Mouse (Mus musculus): Measurements from ENCODE around the gene Arhgef28.

Arhgef28 gene

DNA sequence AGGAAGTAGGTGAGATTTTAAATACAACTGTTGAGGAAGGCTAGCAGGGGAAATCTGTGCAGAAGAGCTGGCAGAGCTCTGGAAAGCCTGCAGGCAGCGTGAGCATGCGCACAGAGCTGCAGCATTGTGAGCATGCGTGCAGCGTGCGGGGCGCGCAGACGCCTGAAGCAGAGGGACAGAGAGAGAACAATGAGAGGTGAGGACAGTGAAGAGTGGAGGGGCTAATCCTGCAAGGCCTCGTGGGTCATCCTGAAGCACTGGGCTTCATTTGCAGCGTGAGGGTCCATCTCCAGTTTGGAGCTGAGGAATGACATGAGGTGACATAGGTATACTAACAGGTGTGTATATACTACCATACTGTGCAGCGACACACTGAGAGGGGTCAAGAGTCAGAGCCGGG lies 35.0 kb downstream of the Arhgef28 start:
- Histone ChIP-seq H3K27me3 (ENCODE audit: control insufficient read depth, insufficient read depth, low read length, poor library complexity, severe bottlenecking) (no peaks in the 10 kb centered on the region), H3K36me3 (ENCODE audit: control insufficient read depth, insufficient read depth, low read length, poor library complexity, severe bottlenecking) (no peaks in the 10 kb centered on the region)
- no peak for DNase-seq (ENCODE audit: low read depth, low spot score)

DNA sequence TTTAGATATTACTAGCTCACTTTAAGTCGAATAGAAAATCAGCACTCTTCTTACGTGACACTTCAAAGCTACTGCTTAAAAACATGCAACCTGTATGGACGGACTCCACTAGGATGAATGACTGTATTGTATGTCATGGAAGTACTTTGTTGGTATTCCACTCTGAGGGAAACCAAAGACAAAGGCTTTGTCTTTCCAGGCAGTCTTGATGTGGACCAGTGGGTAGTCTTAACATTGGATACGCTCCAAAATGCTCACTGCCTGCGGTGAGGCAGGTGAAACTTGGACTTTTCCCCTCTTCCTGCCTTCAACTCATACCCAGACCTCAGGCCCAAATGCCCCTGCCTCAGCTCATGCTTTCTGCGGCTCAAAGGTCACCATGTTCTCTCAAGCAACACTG lies 41.4 kb downstream of the Arhgef28 start:
- Histone ChIP-seq H3K27me3 (ENCODE audit: control insufficient read depth, insufficient read depth, low read length, poor library complexity, severe bottlenecking) (no peaks in the 10 kb centered on the region), H3K36me3 (ENCODE audit: control insufficient read depth, insufficient read depth, low read length, poor library complexity, severe bottlenecking) (no peaks in the 10 kb centered on the region)
- no peak for DNase-seq (ENCODE audit: low read depth, low spot score)

DNA sequence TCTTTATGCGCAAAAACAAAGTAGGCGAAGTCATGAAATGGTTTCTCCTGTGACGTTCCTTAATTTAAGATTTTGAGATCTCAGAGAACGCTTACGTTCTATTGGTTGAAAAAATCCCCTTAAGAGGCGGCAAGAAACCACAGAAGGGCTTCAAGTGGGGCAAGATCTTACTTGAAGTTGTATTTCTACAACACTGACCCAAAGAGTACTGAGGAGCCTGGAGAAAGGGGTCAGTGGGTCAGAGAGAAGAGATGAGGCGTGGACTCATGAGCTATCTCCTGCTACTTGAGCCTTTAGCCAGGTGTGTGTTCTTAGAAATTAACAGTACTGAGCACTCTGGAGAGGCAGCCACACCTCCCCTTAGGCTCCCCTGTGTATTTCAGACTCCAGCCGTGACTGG lies 44.7 kb downstream of the Arhgef28 start:
- no peak for DNase-seq (ENCODE audit: low read depth, low spot score)
- no peaks in the 10 kb centered on the region for H3K36me3 ChIP-seq (ENCODE audit: control insufficient read depth, insufficient read depth, low read length, poor library complexity, severe bottlenecking)
- no peaks in the 10 kb centered on the region for H3K27me3 ChIP-seq (ENCODE audit: control insufficient read depth, insufficient read depth, low read length, poor library complexity, severe bottlenecking)

DNA sequence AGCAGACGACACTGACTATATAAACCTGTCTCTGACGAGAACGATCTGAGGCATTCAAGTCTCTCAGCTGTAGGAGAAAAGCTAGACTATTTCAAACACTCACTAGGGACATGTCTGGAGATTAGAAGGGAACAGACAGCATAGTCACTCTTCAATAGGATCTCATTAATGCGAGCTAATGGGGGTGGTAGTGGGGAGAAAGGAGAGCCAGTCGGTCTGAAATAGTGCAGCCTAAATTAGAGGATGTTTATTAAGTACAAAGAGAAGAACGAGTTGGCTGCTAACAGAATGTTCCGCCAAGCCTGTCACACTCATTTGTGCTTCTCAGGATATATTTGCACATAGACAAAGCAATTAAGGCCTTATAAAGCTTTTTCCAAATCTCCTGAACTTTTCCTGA lies 49.6 kb downstream of the Arhgef28 start:
- no peak for DNase-seq (ENCODE audit: low read depth, low spot score)
- Histone ChIP-seq H3K27me3 (ENCODE audit: control insufficient read depth, insufficient read depth, low read length, poor library complexity, severe bottlenecking) (no peaks in the 10 kb centered on the region), H3K36me3 (ENCODE audit: control insufficient read depth, insufficient read depth, low read length, poor library complexity, severe bottlenecking) (no peaks in the 10 kb centered on the region)

DNA sequence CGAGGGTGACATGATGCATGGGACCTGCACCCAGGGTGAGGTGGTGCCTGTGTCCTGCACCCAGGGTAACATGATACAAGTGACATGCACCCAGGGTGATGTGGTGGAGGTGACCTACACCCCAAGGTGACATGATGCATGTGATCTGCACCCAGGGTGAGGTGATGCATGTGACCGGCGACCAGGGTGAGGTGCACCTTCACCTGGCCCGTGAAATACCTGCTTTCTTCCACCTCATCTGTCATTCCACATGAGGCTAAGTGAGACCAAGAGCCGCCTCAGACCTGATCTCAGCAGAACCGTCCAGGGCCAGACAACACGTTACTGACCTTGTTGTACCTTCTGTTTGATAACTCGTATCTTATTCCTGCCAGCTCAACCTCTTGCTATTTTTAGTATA lies 53.5 kb downstream of the Arhgef28 start:
- no peak for DNase-seq (ENCODE audit: low read depth, low spot score)
- no peaks in the 10 kb centered on the region for H3K27me3 ChIP-seq (ENCODE audit: control insufficient read depth, insufficient read depth, low read length, poor library complexity, severe bottlenecking)

DNA sequence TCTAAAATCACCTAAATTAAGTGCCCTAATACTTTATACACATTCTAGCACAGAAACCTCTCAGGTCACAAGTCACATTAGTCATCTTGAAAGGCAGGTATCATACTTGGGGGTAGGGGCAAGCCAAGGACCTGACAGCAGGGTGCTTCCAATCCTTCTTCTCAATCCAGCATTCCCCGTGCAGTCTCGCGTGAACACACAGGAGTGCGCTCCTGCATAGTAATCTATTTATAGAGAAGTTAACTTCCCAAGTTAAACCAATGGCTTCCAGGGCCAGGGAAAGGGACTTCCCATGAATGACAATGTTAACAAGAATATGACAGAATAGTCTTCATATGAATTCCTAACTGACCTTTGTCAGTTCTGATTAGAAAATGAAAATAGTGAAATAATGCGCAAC lies 58.7 kb downstream of the Arhgef28 start:
- H3K36me3 ChIP-seq (ENCODE audit: control insufficient read depth, insufficient read depth, low read length, poor library complexity, severe bottlenecking) = no peaks in the 10 kb centered on the region
- H3K27me3 ChIP-seq (ENCODE audit: control insufficient read depth, insufficient read depth, low read length, poor library complexity, severe bottlenecking) = no peaks in the 10 kb centered on the region
- DNase-seq (ENCODE audit: low read depth, low spot score) = no peak

More for the DNA sequence above, 53.5 kb downstream of the Arhgef28 start:
- no peaks in the 10 kb centered on the region for H3K36me3 ChIP-seq (ENCODE audit: control insufficient read depth, insufficient read depth, low read length, poor library complexity, severe bottlenecking)

DNA sequence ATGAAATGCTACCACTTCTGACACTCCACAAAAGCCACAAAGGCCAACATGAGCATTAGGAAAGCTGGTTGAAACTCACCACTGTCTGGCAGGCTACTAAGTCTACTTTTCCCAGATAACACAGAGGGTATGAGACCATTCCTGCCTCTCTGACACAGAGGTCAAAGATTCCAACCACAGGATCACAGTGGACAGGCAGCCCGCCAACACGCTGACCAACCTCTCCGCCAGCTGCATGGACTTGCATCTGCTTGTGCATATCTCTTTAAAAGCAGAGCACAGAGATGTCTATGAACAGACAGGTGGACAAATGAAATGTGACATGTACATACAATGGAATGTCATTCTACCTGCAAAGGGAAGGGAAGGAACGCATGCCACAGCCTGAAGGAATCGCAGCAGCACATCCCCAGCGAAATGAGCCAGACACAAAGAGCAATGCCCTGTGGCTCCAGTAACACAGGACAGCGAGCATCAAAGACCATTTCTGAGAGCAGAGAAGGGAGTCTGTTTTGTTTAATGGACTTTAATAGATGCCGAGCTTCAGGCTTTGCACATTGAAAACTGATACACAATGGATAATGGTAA lies 59.6 kb downstream of the Arhgef28 start:
- no peak for DNase-seq (ENCODE audit: low read depth, low spot score)
- Histone ChIP-seq H3K36me3 (ENCODE audit: control insufficient read depth, insufficient read depth, low read length, poor library complexity, severe bottlenecking) (no peaks in the 10 kb centered on the region), H3K27me3 (ENCODE audit: control insufficient read depth, insufficient read depth, low read length, poor library complexity, severe bottlenecking) (no peaks in the 10 kb centered on the region)

DNA sequence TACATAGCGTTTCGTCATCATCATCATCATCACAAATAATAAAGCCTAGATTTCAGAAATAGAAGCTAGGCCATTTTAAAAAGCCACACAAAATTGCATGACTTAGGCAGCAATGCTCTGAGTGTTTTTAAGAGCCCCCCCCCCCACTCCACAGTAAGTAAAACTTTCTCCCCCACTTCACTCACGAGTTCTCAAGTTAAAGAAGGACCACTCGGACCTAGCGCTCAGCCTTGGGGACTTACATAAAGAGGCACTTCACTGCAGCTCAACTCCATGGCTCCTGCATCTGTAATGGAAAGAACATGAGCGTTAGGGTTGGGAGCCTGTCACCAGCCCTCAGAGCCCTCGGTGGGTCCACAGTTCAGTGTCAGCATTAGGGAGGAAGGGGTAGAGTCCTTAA lies 60.9 kb downstream of the Arhgef28 start:
- Histone ChIP-seq H3K36me3 (ENCODE audit: control insufficient read depth, insufficient read depth, low read length, poor library complexity, severe bottlenecking) (no peaks in the 10 kb centered on the region), H3K27me3 (ENCODE audit: control insufficient read depth, insufficient read depth, low read length, poor library complexity, severe bottlenecking) (no peaks in the 10 kb centered on the region)
- DNase-seq (ENCODE audit: low read depth, low spot score) = no peak

DNA sequence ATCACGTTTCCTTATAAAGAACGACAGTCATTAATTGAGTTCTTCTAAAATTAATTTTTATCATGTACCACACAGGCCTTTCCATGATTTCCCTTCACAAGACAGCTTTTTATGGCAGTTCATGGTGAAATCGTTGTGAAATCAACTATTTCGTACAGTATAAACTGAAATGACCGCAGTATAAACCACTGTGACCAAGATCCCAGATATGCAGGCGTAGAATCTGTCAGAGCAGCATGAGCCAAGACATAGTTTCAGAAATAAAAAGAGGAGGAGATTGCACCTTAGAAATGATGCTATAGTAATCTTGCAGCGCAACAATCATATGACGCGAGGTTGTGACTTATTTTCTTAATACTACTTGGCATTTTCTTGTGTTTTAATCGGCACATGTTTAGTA lies 63.2 kb downstream of the Arhgef28 start:
- DNase-seq (ENCODE audit: low read depth, low spot score) = no peak

DNA sequence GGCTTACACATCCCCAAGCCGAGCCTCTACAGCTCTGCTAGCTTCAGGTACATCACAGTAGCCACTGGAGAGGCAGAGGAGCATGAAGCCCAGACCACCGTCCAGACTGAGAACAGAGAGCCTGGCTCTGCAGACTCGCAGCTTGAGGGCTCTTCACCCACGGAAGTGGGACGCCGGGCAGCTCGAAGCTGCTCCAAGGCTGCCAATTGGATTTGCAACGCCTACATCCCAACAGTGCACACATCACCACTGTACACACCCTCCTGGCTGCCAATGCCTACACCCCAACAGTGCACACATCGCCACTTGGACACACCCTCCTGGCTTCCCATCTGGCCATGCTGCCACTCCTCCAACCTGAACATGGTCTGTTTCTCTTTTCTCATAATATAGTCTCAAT lies 65.6 kb downstream of the Arhgef28 start:
- DNase-seq (ENCODE audit: low read depth, low spot score) = no peak
- H3K27me3 ChIP-seq (ENCODE audit: control insufficient read depth, insufficient read depth, low read length, poor library complexity, severe bottlenecking) = no peaks in the 10 kb centered on the region
- no peaks in the 10 kb centered on the region for H3K36me3 ChIP-seq (ENCODE audit: control insufficient read depth, insufficient read depth, low read length, poor library complexity, severe bottlenecking)

More for the DNA sequence above, 63.2 kb downstream of the Arhgef28 start:
- Histone ChIP-seq H3K36me3 (ENCODE audit: control insufficient read depth, insufficient read depth, low read length, poor library complexity, severe bottlenecking) (no peaks in the 10 kb centered on the region), H3K27me3 (ENCODE audit: control insufficient read depth, insufficient read depth, low read length, poor library complexity, severe bottlenecking) (no peaks in the 10 kb centered on the region)

DNA sequence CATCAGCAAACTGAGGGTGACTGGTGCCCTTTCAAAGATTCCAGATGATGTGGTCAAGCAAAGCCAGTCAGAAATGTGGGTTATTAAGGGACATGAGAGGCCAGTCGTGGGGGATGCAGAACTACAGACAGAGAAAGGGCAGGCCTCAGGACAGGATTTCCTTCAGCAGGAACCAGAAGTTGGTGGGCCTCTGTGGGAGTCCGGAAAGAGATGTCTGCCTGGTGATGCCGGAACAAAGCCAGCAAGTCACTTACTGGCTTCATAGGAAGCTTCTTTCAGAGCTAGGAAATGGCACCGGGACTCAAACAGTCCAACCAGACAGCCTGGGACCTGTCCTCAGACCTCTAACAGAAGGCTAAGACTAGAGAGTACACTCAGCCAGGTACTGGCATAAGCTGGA lies 67.5 kb downstream of the Arhgef28 start:
- H3K27me3 ChIP-seq (ENCODE audit: control insufficient read depth, insufficient read depth, low read length, poor library complexity, severe bottlenecking) = no peaks in the 10 kb centered on the region
- no peak for DNase-seq (ENCODE audit: low read depth, low spot score)
- no peaks in the 10 kb centered on the region for H3K36me3 ChIP-seq (ENCODE audit: control insufficient read depth, insufficient read depth, low read length, poor library complexity, severe bottlenecking)

DNA sequence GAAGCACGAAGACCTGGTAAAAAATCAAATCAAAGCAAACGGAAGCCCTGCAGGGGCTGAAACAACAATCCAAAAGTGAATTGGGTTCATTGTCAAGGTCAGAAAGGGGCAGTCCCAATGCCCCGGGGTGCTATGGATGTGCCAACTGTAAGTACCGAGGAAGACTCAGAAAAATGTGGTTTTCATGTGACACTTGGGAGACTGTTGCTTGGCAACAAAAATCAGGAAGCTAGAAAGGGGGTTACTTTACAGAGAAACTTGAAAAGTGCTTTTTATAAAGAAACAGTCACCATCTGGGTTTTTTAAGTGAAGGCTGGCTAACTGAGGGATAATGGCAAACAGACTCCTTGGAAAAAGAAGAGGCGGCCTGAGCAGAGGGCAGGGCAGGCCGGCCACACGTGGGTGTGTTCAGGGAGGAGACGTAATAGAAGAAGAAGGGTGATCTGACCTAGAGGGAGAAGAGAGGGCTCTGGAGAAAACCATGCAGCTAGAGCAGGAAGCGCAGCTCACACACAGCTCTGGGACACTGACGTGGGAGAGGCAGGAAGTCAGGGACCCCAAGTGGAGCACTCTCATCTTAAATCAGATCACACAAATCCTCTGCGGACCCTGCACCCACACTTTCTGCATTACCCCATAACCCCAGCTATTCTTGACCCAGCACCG lies 70.2 kb downstream of the Arhgef28 start:
- no peaks in the 10 kb centered on the region for H3K36me3 ChIP-seq (ENCODE audit: control insufficient read depth, insufficient read depth, low read length, poor library complexity, severe bottlenecking)
- DNase-seq (ENCODE audit: low read depth, low spot score) = no peak
- no peaks in the 10 kb centered on the region; the same call in 1 of the 2 replicates for H3K27me3 ChIP-seq (ENCODE audit: control insufficient read depth, insufficient read depth, low read length, poor library complexity, severe bottlenecking)

DNA sequence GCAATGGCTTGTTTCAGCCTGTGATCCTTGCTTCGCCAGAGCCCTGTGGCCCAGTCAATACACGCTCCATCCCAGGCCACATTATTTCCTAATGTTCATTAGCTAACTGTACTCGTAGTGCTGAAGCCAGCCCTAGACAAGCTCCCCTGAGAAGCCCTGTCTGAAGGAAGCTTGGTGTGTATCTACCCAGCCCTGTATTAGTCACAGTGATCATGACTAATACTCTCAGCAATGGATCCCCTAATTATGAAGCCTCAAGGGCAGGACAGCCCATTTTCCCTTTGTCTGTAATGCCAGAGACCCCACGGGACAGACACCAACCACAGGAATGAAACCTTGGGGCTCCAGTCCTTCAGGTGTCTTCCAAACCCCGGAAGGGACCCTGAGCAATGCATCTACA lies 73.3 kb downstream of the Arhgef28 start:
- Histone ChIP-seq H3K36me3 (ENCODE audit: control insufficient read depth, insufficient read depth, low read length, poor library complexity, severe bottlenecking) (no peaks in the 10 kb centered on the region), H3K27me3 (ENCODE audit: control insufficient read depth, insufficient read depth, low read length, poor library complexity, severe bottlenecking) (no peaks in the 10 kb centered on the region; the same call in 1 of the 2 replicates)
- DNase-seq (ENCODE audit: low read depth, low spot score) = no peak

DNA sequence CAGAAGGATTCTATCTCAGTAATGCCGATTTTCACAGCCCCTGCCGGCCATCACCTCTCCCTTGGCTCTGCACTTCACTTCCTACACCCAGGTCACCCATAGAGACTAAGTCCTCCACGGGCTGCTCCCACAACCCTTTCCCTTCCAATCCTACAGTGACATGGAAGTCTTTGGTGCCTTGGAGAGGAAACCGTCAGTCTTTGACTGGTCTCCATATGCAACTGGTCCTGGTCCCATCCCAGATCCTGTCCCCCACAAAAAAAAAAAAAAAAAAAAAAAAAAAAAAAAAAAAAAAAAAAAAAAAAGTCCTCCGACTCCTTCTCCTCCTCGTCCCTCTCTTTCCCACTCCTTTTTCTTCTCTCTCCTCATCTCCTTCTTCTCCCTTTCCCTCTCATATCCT lies 74.0 kb downstream of the Arhgef28 start:
- Histone ChIP-seq H3K27me3 (ENCODE audit: control insufficient read depth, insufficient read depth, low read length, poor library complexity, severe bottlenecking) (no peaks in the 10 kb centered on the region; the same call in 1 of the 2 replicates), H3K36me3 (ENCODE audit: control insufficient read depth, insufficient read depth, low read length, poor library complexity, severe bottlenecking) (no peaks in the 10 kb centered on the region)
- no peak for DNase-seq (ENCODE audit: low read depth, low spot score)

DNA sequence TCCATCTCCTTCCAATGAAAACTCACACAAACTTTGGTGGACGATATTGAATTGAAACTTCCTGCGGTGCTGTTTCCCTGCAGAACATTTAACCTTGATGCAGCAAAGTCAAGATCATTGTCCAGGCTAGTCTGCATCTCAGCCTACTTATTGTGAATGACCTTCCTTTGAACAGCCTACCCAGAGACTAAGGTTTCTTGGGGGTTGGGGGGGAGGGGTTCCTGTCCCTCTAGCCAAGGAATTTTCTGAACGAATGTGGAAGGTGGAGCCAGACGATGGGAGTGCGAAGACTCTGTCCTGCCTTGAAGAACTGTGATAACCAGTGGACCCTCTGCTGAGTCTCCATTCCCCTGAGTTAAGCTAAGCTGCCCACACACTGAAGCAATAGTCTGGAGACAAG lies 80.6 kb downstream of the Arhgef28 start:
- H3K27me3 ChIP-seq (ENCODE audit: control insufficient read depth, insufficient read depth, low read length, poor library complexity, severe bottlenecking) = no peaks in the 10 kb centered on the region
- no peak for DNase-seq (ENCODE audit: low read depth, low spot score)
- H3K36me3 ChIP-seq (ENCODE audit: control insufficient read depth, insufficient read depth, low read length, poor library complexity, severe bottlenecking) = no peaks in the 10 kb centered on the region
